Mouse (Mus musculus) cerebellum, adult 2 months (tissue): ENCODE results near the gene Gm48551. TPM values are rescaled to one million over a fixed set of nuclear protein-coding genes. Genes with fewer than 3 reads are reported as not detected.

Experiments
- DNase-seq, 2 experiments: peaks; one replicate each; pipeline ENCODE4 v3.0.0; 2021
- H3K27ac ChIP-seq: fragments of 200-500 bp; 2 replicates; pipeline ENCODE4 v1.5.1; 2012; ENCODE audit warnings: low read length, control low read depth, inconsistent platforms; ENCODE audit not compliant: insufficient read depth
- H3K27me3 ChIP-seq: fragments of 200-500 bp; 2 replicates; pipeline ENCODE4 v1.6.1; 2012; ENCODE audit warnings: inconsistent platforms, mild to moderate bottlenecking, low read length, moderate library complexity; ENCODE audit not compliant: control insufficient read depth, insufficient read depth
- H3K4me1 ChIP-seq: fragments of 200-500 bp; 2 replicates; pipeline ENCODE4 v1.6.1; 2011; ENCODE audit warnings: low read length; ENCODE audit not compliant: control insufficient read depth, insufficient read depth
- H3K4me3 ChIP-seq: fragments of 200-500 bp; replicated peaks from 2 replicates; pipeline ENCODE3; 2011; ENCODE audit warnings: mild to moderate bottlenecking, low read depth, low read length, control low read depth; ENCODE audit not compliant: insufficient read depth
- CTCF ChIP-seq: fragments of 200-500 bp; IDR thresholded peaks from 2 replicates; pipeline ENCODE4 v1.5.1; 2011; ENCODE audit warnings: low read depth, mild to moderate bottlenecking, control low read depth, low read length, moderate library complexity, borderline replicate concordance; ENCODE audit not compliant: insufficient read depth
- POLR2A ChIP-seq: fragments of 200-500 bp; IDR thresholded peaks from 2 replicates; pipeline ENCODE4 v1.6.1; 2011; ENCODE audit warnings: low read length, control low read depth, borderline replicate concordance; ENCODE audit not compliant: insufficient read depth
- WGBS: fragments of 180-500 bp; shearing (Covaris S2); methylation state at CpG from one replicate; pipeline ENCODE4 v1.1.7; 2018; 5-methylcytosine and 5-hydroxymethylcytosine counted together
- polyA plus RNA-seq: library from polyadenylated mRNA; depleted of rRNA; stranded (reverse); fragments of >200 nt; gene quantifications from 2 replicates; pipeline ENCODE4 v1.2.3, GENCODE M21; 2012; rRNA removed

Gm48551 gene
- polyA plus RNA-seq, 1 experiment = 10.8 TPM

DNA sequence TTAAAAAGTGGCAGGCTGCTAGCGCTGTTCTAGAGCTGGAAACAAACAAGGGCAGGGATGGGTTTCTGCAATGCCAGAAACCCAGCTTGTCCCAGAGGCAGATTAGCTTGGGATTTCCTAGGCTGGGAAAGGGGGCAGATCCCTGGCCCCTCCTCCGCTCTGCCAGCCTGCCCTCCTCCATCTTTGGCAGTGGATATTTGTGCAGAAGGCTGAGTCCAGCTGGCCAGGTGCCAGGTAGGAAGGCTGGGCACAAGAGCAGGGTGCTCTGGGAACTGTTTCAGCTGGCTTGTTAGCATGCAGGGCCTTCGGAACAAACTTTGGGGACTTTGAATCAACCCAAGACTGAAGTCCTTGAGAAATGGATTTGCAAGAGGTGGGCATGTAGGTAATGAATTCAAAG lies 51.2 kb downstream of the Gm48551 start:
- no peak for TF ChIP-seq POLR2A
- TF ChIP-seq CTCF = no peak
- Histone ChIP-seq H3K4me3 (no peak overlapping the region), H3K4me1 (peaks cover 41% of the 10 kb centered on the region), H3K27ac (peak overlapping the region; percentile 54), H3K27me3 (no peaks in the 10 kb centered on the region)
- WGBS = 2% methylated on average over 3 of the region's 3 CpGs
- DNase-seq = peak; percentile 85 to 90

DNA sequence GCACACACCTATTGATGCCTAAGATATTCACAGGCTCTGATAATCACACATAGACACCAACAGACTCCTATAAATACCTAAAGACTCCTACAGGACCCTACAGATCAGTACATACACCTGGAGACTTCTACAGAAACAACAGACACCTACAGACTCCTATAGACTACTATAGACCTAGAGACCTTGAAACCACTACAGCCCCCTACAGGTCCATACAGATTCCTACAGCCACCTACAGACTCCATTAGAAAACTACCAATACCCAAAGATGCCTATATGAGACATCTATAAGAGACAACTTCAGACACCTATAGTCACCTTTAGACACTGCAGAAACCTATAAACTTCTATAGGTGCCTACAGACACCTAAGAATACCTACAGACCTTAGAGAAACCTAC lies 56.8 kb downstream of the Gm48551 start:
- Histone ChIP-seq H3K4me3 (no peak overlapping the region), H3K27ac (no peak overlapping the region)
- DNase-seq = peak in 1 of 2 experiments; percentile 30

More for the DNA sequence above, 56.8 kb downstream of the Gm48551 start:
- peaks cover under 1% of the 10 kb centered on the region; the same call in 1 of the 2 replicates for H3K4me1 ChIP-seq
- no peak for TF ChIP-seq CTCF
- no peak for TF ChIP-seq POLR2A
- no peaks in the 10 kb centered on the region; the same call in 1 of the 2 replicates for H3K27me3 ChIP-seq

Other genes with a start within 250 kb of the Gm48551 start
- 61.6 and 62.9 TPM in 2 replicates for gene Zbtb7a, start 249.2 kb upstream of the Gm48551 start, polyA plus RNA-seq
- 34.8 and 36.0 TPM in 2 replicates for gene Pias4, start 216.5 kb upstream of the Gm48551 start, polyA plus RNA-seq
- gene Eef2, start 207.8 kb upstream of the Gm48551 start, polyA plus RNA-seq = 1,163 and 1,164 TPM in 2 replicates
- 70.7 and 73.0 TPM in 2 replicates for gene Dapk3, start 201.5 kb upstream of the Gm48551 start, polyA plus RNA-seq
- not detected in 2 replicates for gene 4930442H23Rik, start 200.6 kb upstream of the Gm48551 start, polyA plus RNA-seq
- 0.16 and 0.33 TPM in 2 replicates for gene Nmrk2, start 182.4 kb upstream of the Gm48551 start, polyA plus RNA-seq
- 115 and 122 TPM in 2 replicates for gene Atcay, start 153.6 kb upstream of the Gm48551 start, polyA plus RNA-seq
- 77.6 and 79.6 TPM in 2 replicates for gene Zfr2, start 151.3 kb upstream of the Gm48551 start, polyA plus RNA-seq
- 124 and 141 TPM in 2 replicates for gene Matk, start 131.5 kb upstream of the Gm48551 start, polyA plus RNA-seq
- 81.4 and 84.9 TPM in 2 replicates for gene Mrpl54, start 117.5 kb upstream of the Gm48551 start, polyA plus RNA-seq
- gene Apba3, start 117.5 kb upstream of the Gm48551 start, polyA plus RNA-seq = 61.8 and 63.9 TPM in 2 replicates
- 0.51 and 1.2 TPM in 2 replicates for gene Tjp3, start 92.9 kb upstream of the Gm48551 start, polyA plus RNA-seq
- gene Pip5k1c, start 91.5 kb upstream of the Gm48551 start, polyA plus RNA-seq = 288 and 314 TPM in 2 replicates
- 36.3 and 36.9 TPM in 2 replicates for gene Cactin, start 63.4 kb upstream of the Gm48551 start, polyA plus RNA-seq
- gene Tbxa2r, start 55.7 kb upstream of the Gm48551 start, polyA plus RNA-seq = 2.2 and 3.2 TPM in 2 replicates
- 0.97 and 1.0 TPM in 2 replicates for gene Gipc3, start 41.2 kb upstream of the Gm48551 start, polyA plus RNA-seq
- gene Hmg20b, start 34.0 kb upstream of the Gm48551 start, polyA plus RNA-seq = 42.7 and 43.4 TPM in 2 replicates
- gene Mfsd12, start 27.0 kb upstream of the Gm48551 start, polyA plus RNA-seq = 34.8 and 35.0 TPM in 2 replicates
- 0.24 and 0.36 TPM in 2 replicates for gene 4930404N11Rik, start 18.6 kb upstream of the Gm48551 start, polyA plus RNA-seq
- 75.8 and 81.5 TPM in 2 replicates for gene Fzr1, start 6.0 kb upstream of the Gm48551 start, polyA plus RNA-seq
- 87.7 and 93.1 TPM in 2 replicates for gene Dohh, start within 50 bp of the Gm48551 start, polyA plus RNA-seq
- gene Gm48552, start 4.5 kb downstream of the Gm48551 start, polyA plus RNA-seq = 10.7 and 13.8 TPM in 2 replicates
- gene Smim24, start 8.6 kb downstream of the Gm48551 start, polyA plus RNA-seq = 1.2 and 1.7 TPM in 2 replicates
- gene Nfic, start 71.2 kb downstream of the Gm48551 start, polyA plus RNA-seq = 103 and 108 TPM in 2 replicates
- gene Celf5, start 98.2 kb downstream of the Gm48551 start, polyA plus RNA-seq = 57.3 and 60.6 TPM in 2 replicates
- gene Ncln, start 111.9 kb downstream of the Gm48551 start, polyA plus RNA-seq = 112 and 116 TPM in 2 replicates
- 0.67 and 1.1 TPM in 2 replicates for gene S1pr4, start 115.7 kb downstream of the Gm48551 start, polyA plus RNA-seq
- 1.3 and 1.4 TPM in 2 replicates for gene Gna15, start 139.8 kb downstream of the Gm48551 start, polyA plus RNA-seq
- gene Gna11, start 160.7 kb downstream of the Gm48551 start, polyA plus RNA-seq = 105 and 107 TPM in 2 replicates
- gene Aes, start 175.0 kb downstream of the Gm48551 start, polyA plus RNA-seq = 1,117 and 1,168 TPM in 2 replicates
- 282 and 321 TPM in 2 replicates for gene Tle2, start 190.1 kb downstream of the Gm48551 start, polyA plus RNA-seq
- 8.7 and 9.6 TPM in 2 replicates for gene Tle6, start 216.6 kb downstream of the Gm48551 start, polyA plus RNA-seq
- 3.6 and 3.7 TPM in 2 replicates for gene BC025920, start 221.8 kb downstream of the Gm48551 start, polyA plus RNA-seq
- 35.4 and 38.5 TPM in 2 replicates for gene Sirt6, start 243.3 kb downstream of the Gm48551 start, polyA plus RNA-seq
- gene Ankrd24, start 244.1 kb downstream of the Gm48551 start, polyA plus RNA-seq = 121 and 130 TPM in 2 replicates